Mouse (Mus musculus) frontal cortex, postnatal 10 days (tissue): ENCODE measurements around the gene Perm1.

Experiments used
- DNase-seq, 2 experiments: peaks; one replicate each; pipeline ENCODE4 v3.0.0; 2022; ENCODE audit warnings: low spot score in 2 of 2, mixed read lengths in 1 of 2

The Perm1 gene

GRCm38 (mm10) chr4:156215649-156216048 is at the start of gene Perm1:
Gene Perm1, plus strand, starts transcription at chr4:156215868.
- DNase-seq, result no peak

- DNase-seq, result peak in 1 of 2 experiments; percentile 3
These were observed 49.2 kb upstream of the Perm1 start for GRCm38 (mm10) chr4:156166477-156166876.

GRCm38 (mm10) chr4:156168611-156169010 is 47.1 kb upstream of the Perm1 start:
- DNase-seq, result peak; percentile 2 to 5

DNA sequence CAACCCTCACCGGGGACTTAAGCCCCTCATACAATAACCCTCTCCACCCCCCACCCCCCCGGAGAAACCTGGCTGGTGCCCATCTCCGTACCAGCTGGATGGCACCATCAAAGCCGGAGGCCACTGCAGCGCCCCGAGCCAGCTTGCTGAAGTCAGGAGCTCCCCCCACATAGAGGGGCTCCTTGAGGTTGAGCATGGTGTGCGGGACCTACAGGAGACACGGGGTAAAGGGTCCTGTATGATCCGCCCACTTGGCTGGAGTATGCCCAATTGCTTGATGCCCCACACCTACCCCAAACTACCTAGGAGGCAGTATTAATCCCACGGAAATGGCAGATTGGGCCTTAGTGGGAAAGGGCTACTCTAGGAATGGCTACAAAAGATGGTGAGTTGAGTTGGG is 46.5 kb upstream of the Perm1 start:
- DNase-seq, result peak; percentile 3 to 4

- peak; percentile 3 to 4 for DNase-seq
These were observed 43.8 kb upstream of the Perm1 start for GRCm38 (mm10) chr4:156171828-156172227.

- no peak for DNase-seq
These were observed 38.0 kb upstream of the Perm1 start for GRCm38 (mm10) chr4:156177630-156178029.

- DNase-seq, result no peak
These were observed 31.9 kb upstream of the Perm1 start for GRCm38 (mm10) chr4:156183747-156184146.

DNA sequence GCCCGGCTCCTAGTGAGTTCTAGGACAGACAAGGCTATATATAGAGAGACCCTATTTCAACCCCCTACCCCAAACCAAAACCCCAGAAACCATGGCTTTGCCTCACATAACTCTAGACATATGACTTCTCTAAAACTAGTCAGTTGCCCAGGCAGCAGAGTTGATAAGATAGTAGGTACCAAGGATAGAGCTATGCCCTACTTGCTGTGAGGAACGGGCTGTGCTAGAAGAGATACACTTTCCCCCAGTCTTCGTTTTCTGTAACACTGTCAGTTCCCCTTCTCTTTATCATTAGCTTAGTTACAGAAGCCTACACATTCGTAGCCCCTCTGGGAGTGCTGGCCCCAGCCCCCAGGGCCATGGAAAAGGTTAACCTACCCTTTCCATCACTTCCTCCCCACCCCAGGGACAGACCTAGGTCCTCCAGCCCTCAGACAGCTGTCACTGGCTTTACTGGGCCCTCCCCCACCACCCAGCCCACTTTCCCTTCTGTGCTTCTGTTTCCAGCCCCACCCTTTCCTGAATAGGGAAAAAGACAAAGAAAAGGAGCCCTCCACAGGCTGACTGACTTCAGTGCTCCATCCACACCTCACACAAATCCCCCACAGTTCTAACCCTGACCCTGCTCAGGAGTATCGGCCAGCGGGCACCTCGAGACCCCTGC is 31.2 kb upstream of the Perm1 start:
- no peak for DNase-seq

DNA sequence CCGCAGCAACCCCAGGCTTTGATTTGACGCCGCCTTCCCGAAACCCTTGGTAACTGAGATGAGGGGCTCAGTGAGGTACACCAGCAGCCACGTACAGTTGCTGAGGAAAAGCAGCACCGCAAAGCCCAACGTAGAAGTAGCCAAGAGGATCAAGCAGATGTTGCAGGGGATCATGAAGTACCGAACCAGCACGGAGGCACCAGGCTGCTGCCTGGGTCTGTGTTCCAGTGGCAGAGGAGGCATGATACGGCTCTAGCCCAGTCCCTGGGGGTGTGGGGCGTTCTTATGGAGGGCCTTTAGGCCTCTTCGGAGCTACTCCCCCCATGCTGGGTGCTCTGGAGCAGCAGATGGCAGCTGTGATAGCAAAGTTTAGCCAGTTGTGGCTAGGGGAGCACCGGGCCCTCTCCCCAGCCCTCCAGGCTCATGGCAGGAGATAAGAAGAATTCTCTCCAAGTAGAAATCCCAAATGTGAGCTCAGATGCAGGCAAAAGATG is 30.2 kb upstream of the Perm1 start:
- DNase-seq, result peak in 1 of 2 experiments; percentile 27

DNA sequence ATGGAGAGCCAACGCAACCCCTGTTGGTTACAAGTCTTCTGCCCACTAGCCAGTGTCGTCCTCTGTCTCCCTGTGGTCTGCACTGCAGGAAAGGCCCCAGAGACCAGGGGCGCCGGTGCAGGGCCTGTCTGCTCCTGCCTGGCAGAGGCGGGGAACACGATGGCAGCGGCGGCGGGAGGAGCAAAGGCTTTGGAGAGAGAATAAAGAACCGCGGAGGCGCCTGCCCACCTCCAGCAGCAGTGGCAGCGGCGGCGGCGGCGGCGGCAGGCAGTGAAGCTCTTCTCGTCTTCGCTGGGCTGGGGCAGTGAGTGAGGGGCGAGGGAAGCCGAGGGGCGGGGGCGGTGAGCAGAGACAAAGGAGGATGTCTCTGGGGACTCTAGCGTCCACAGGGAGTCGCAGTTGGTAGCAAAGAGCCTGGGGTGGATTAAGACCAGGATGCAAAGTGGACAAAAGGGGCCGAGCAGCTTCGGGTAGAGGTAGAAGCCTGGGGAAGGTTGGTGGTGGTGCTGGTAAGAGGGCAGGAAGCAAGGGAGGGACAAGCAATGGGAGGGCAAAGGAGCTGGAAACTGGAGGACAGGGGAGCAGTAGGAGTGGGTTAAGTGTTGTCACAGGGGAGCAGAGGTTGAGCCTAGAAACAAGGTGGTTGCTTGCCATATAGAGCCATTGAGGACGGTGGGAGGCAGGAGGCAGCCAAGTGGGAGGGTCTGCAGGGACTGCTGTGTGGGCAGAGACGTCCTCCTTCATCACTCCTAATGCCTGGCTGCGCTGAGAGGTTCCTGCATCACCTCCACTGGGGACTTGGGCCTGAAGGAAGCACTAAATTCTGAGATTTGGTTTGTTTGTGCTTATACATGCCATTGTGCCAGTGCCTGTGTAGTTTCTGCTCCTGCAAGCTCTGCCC is 29.5 kb upstream of the Perm1 start:
- DNase-seq, result peak; percentile 42 to 54

GRCm38 (mm10) chr4:156188162-156188810 is 27.4 kb upstream of the Perm1 start:
- DNase-seq, result no peak

DNA sequence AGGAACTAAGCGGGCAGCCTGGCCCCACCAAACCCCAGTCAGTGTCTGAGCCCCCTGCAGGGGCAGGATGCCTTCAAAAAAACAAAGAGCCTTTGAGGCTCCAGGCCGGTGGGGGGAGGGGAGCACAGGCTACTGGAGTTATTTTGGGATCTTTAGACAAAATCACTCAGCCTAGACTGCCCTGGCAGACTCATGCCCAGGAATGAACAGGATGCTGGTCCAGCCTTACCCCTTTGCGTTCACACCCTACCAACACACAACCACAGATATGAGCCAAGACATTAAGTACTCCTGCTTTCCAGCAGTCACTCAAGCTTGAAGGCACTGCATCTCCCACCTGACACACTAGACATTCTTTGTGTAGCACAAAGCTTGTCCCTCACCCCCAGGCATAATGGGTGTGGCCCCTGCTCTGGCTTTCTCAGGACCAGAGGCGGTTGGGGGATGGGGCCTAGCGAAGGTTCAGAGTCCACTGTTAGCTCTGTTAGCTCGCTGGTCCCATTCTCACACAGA is 26.8 kb upstream of the Perm1 start:
- DNase-seq, result peak; percentile 53 to 55

- peak in 1 of 2 experiments; percentile 43 for DNase-seq
These were observed 23.1 kb upstream of the Perm1 start for GRCm38 (mm10) chr4:156192421-156193199.

DNA sequence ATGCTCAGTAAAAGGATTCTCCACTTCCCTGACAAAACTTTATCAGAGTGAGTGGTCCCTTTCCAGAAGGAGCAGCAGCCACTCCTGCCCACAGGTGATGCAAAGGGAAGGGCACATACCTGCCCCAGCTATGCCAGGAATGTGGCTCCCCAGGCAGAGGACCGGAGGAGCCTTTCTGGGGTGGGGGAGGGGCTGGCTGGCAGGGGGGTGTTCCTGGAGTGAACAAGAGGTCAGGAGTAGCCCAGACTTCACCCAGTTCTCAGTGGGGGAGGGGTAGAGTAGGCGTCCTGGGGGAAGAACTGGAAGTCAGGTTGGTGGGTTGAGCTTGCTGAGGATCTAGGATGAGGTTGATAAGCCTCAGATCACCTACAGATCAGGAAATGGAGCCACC is 22.5 kb upstream of the Perm1 start:
- no peak for DNase-seq

DNA sequence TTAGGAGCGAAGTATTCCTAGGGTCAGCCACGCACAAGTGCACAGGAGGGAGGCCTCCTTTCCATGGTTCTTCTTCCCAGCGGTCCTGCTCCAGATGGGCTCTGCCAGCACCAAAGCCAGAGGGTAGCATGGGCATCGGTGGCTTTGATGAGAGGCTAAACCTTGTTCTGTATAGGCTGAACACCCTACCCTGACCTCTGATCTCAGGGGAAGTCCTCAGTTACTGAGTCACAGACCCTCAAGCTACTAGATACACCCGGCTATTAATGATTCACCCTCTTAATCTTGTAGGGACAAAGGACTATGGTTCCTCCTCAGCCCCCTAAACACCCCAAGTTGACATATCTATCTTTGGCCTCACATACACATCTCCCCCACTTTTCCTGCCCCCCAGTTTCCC is 21.8 kb upstream of the Perm1 start:
- no peak for DNase-seq

- no peak for DNase-seq
These were observed 21.3 kb upstream of the Perm1 start for GRCm38 (mm10) chr4:156194346-156194745.

DNA sequence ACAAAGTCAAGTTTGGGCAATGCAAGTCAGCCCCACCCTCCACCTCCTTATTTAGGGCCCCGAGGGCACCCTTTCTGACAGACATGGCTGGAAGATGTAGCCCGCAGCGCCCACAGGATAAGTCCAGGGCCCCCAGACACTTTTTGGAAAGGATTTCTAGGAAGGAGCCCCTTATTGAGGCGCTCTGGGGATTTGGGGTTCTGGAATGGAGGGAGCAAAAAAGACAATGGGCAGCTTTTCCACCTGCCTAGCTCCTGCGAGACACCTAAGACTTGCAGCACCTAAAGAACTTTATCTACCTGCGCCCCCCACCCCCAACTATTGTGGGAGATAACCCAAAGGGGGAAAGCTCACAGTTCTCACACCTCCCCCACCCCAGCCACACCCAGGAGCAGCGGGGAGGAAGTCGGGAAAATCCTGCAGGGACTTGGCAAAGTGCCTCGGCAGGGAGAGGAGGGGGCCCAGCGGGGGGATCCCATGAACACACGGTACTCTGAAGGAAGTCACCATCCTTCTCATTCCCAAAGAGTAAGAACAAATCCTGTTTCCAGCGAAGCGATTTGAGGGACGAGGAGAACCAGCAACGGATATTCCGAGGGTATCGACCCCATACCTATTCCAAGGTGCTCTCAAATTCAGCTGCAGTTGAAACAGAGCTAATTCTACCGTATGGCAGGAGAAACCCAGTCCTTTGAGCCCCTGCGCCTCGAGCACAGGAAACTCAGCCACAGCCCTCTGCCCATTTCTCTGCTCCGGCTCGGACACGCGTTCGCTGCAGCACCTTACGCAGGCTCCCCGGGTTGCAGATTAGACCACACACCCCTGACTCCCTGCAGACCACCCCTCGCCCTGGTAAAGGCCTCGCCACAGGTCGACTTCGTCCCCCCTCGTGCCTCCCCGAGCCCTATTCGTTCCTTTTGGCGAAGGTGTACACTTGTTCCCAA is 19.5 kb upstream of the Perm1 start:
- DNase-seq, result peak; percentile 52 to 71

- DNase-seq, result peak in 1 of 2 experiments; percentile 62
These were observed 18.4 kb upstream of the Perm1 start, which contains the start of gene Agrn for GRCm38 (mm10) chr4:156197131-156197828. Gene Agrn, minus strand, starts transcription at chr4:156197488.

DNA sequence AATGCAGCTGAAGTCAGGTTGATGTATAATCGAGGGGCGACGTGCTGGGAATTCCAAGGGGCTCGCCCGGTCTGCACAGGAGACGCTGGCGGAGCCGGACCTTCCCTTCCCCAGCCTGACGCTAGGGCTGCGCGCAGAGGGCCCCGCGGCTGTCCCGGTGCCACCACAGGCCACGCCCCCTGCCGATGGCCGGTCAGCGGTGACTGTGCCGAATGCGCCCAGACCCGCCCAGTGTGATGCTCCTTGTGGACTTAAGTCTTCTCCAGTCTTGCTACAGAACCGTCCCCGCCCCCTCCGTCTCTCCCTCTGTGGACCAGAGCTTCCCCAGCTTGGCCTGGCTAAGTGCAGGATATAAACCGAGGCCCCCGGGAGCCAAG is 17.9 kb upstream of the Perm1 start:
- DNase-seq, result peak; percentile 83 to 86
